Mouse (Mus musculus): Measurements from ENCODE around the gene Ctcfl. TPM values are rescaled to one million over a fixed set of nuclear protein-coding genes. Genes with fewer than 3 reads are reported as not detected.

Gene Ctcfl
- polyA plus RNA-seq, 1 experiment from 2014 or later, result not detected

DNA sequence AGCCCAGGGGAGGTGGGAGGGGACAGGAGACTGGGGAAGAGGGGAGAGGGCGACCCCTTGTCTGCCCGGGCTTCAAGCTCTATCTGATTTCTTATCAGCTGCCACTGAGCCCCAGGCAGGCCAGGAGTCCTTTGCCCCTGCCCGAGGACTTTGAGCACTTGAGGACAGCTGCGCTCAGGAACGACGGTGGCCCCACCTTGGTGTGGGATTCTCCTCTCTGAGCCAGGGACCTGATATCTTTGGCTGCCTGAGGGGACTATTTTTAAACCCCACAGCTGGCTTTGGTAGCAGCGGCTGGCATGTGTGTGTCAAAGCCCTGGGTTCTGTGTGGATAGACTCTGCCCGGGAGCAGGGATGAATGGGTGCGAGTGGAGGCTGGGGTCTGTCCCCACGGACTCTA is 61.7 kb downstream of the Ctcfl start:
- H3K27me3 ChIP-seq (ENCODE audit: control insufficient read depth, insufficient read depth, low read length), result no peaks in the 10 kb centered on the region
- H3K4me2 ChIP-seq (replicated peaks; ENCODE audit: low read depth), result no peak overlapping the region
- no peaks in the 10 kb centered on the region for H3K9me3 ChIP-seq (ENCODE audit: control insufficient read depth, low read length)
- no peak overlapping the region for H3K4me3 ChIP-seq (ENCODE audit: low read depth, low read length)
- no peak for DNase-seq (ENCODE audit: low spot score)
- TF ChIP-seq CTCF (IDR thresholded peaks at IDR 0.05; ENCODE audit: low read depth), result no peak
- no peak for TF ChIP-seq EP300 (optimal IDR thresholded peaks at IDR 0.05)
- H3K9ac ChIP-seq (ENCODE audit: low read length), result no peak overlapping the region
- no peaks in the 10 kb centered on the region for H3K36me3 ChIP-seq (ENCODE audit: control insufficient read depth, insufficient read depth, low read length)
- WGBS, result 38% methylated on average over 10 of the region's 10 CpGs
- no peak overlapping the region for H3K27ac ChIP-seq (replicated peaks)
- no peak for ATAC-seq (ENCODE audit: low FRiP score, low TSS enrichment)
- H3K4me1 ChIP-seq (replicated peaks; ENCODE audit: control insufficient read depth, insufficient read depth), result no peaks in the 10 kb centered on the region

DNA sequence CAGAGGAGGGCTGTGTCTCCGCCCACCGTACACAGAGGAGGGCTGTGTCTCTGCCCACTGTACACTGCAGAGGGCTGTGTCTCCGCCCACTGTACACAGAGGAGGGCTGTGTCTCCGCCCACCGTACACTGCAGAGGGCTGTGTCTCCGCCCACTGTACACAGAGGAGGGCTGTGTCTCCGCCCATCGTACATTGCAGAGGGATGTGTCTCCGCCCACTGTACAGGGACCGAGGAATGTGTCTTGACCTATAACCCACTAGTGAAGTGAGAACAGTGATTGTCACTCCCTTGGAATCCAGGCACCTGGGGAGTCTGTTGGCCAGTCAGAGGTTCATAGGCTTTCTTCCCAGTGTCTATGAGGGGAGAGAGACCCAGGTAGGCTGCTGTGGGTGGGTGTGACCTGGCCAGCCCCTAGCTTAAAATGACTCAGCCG is 62.4 kb downstream of the Ctcfl start:
- H3K9me3 ChIP-seq (ENCODE audit: control insufficient read depth, low read length), result no peaks in the 10 kb centered on the region
- no peaks in the 10 kb centered on the region for H3K4me1 ChIP-seq (replicated peaks; ENCODE audit: control insufficient read depth, insufficient read depth)
- no peaks in the 10 kb centered on the region for H3K36me3 ChIP-seq (ENCODE audit: control insufficient read depth, insufficient read depth, low read length)
- DNase-seq (ENCODE audit: low spot score) (peak; percentile 82), ATAC-seq (ENCODE audit: low FRiP score, low TSS enrichment) (peak; percentile 80)
- no peak overlapping the region for H3K4me3 ChIP-seq (ENCODE audit: low read depth, low read length)
- no peaks in the 10 kb centered on the region for H3K27me3 ChIP-seq (ENCODE audit: control insufficient read depth, insufficient read depth, low read length)
- no peak overlapping the region for H3K9ac ChIP-seq (ENCODE audit: low read length)
- 43% methylated on average over 11 of the region's 11 CpGs for whole genome bisulfite sequencing
- H3K27ac ChIP-seq (replicated peaks), result no peak overlapping the region; the same call in 1 of the 2 replicates
- H3K4me2 ChIP-seq (replicated peaks; ENCODE audit: low read depth), result no peak overlapping the region
- TF ChIP-seq EP300 (optimal IDR thresholded peaks at IDR 0.05), result no peak

DNA sequence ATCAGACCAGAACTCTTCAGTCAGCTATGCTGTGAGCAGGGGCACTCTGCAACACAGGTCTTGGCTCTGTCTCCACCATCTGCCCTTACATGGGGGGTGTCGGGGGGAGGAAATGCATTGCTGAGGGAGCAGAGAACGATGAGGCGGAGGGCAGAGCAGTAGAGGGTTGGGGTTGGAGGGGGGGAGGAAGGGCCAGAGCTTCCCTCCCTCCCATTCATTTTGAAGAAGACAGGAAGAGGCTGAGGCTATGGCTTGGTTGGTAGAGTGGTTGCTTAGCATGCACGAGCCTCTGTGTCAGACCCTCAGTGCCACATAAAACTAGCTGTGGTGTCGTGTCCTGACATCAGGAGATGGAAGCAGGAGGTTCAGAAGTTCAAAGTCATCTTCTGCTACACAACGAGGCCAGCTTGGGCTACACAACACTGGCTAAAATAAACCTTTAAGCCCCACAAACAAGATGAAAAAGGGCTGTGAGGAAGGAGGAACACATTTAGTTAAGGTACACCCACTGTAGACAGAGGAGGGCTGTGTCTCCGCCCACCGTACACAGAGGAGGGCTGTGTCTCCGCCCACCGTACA is 62.9 kb downstream of the Ctcfl start:
- Histone ChIP-seq H3K4me2 (replicated peaks; ENCODE audit: low read depth) (no peak overlapping the region), H3K36me3 (ENCODE audit: control insufficient read depth, insufficient read depth, low read length) (no peaks in the 10 kb centered on the region), H3K27me3 (ENCODE audit: control insufficient read depth, insufficient read depth, low read length) (no peaks in the 10 kb centered on the region), H3K9me3 (ENCODE audit: control insufficient read depth, low read length) (no peaks in the 10 kb centered on the region), H3K4me1 (replicated peaks; ENCODE audit: control insufficient read depth, insufficient read depth) (no peaks in the 10 kb centered on the region), H3K9ac (ENCODE audit: low read length) (no peak overlapping the region), H3K4me3 (ENCODE audit: low read depth, low read length) (no peak overlapping the region), H3K27ac (replicated peaks) (no peak overlapping the region)
- ATAC-seq (ENCODE audit: low FRiP score, low TSS enrichment), result peak; percentile 1; the same call in 1 of the 2 replicates
- TF ChIP-seq CTCF (IDR thresholded peaks at IDR 0.05; ENCODE audit: low read depth) (no peak), EP300 (optimal IDR thresholded peaks at IDR 0.05) (no peak)
- WGBS, result 61% methylated on average over 10 of the region's 10 CpGs
- DNase-seq (ENCODE audit: low spot score), result no peak

DNA sequence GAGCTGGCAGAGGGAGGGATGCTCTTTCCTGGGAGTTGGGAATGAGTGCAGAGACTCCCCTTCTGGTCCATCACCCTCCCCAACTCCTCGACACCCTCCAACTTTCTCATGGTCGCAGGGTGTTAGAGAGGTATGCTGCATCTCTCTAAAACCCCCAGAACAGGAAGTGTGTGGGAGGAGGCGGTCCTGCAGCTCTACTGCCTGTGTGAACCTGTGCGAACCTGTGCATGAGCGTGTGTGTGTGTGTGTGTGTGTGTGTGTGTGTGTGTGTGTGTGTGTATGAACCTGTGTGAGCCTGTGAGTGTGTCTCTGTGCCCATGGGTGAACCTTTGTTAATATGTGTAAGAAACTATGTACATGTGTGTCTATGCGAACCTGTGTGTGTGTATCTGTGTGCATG is 65.5 kb downstream of the Ctcfl start:
- 70% methylated on average over 6 of the region's 6 CpGs for WGBS
- H3K36me3 ChIP-seq (ENCODE audit: control insufficient read depth, insufficient read depth, low read length), result no peaks in the 10 kb centered on the region

DNA sequence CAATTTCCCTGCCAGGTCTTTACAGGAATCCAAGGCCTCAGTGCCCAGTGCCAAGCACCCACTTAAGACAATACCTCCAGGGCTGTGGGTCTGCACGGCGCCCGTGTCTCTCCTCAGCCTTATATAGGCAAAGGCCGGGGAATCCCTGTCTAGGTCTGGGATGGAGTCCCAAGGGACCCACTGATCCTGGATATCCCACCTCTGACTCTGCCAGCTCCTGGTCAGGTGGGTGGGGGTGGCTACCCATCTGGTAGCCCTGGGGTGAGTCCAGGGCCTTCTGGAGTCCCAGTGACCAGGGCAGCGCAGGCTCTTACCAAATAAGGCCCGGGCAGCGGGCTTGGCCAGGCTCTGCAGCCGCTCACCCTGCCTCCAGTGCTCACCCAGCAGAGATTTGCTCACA is 66.4 kb downstream of the Ctcfl start:
- WGBS, result 83% methylated on average over 8 of the region's 8 CpGs

More for the DNA sequence above, 65.5 kb downstream of the Ctcfl start:
- ATAC-seq (ENCODE audit: low FRiP score, low TSS enrichment) (no peak), DNase-seq (ENCODE audit: low spot score) (no peak)
- TF ChIP-seq EP300 (optimal IDR thresholded peaks at IDR 0.05) (no peak), CTCF (IDR thresholded peaks at IDR 0.05; ENCODE audit: low read depth) (no peak)
- Histone ChIP-seq H3K27ac (replicated peaks) (no peak overlapping the region), H3K4me2 (replicated peaks; ENCODE audit: low read depth) (no peak overlapping the region), H3K4me1 (replicated peaks; ENCODE audit: control insufficient read depth, insufficient read depth) (no peaks in the 10 kb centered on the region), H3K9ac (ENCODE audit: low read length) (no peak overlapping the region), H3K27me3 (ENCODE audit: control insufficient read depth, insufficient read depth, low read length) (no peaks in the 10 kb centered on the region), H3K9me3 (ENCODE audit: control insufficient read depth, low read length) (no peaks in the 10 kb centered on the region), H3K4me3 (ENCODE audit: low read depth, low read length) (no peak overlapping the region)

DNA sequence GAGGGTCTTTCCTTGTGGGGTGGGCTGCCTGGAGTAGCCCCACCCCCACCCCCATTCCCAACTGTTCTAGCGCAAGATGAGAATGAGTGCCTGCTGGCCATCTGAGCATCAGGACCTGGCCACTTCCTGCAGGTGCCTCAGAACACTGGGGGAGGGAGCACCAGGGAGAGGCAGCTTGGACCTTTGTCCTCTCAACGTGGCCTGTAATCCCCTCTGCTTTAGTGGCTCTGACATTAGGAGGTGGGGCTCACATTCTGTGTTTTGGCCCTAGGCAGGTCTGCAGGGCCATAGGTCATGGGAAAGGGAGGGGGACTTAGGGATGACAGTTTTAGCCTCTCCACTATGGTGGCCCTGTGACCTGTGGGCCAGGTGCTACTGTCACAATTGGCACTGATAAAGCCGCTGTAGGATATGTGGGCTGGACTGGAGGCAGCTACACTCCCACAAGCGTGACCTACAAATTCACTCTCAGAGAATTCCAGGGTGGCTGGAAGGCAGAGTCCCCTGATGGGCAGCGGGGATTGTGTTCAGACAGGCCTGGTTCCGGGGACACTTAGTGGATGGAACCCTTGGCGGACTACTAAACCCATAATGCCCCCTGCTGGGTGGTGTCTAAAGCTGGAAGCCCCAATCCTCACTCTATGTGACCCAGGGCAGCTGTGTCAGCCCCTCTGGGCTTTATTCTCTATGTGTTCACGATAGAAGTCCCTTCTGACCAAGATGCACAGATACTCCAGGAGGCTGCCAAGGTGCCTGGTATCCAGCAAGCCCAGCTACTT is 68.5 kb downstream of the Ctcfl start:
- Histone ChIP-seq H3K9me3 (ENCODE audit: control insufficient read depth, low read length) (no peaks in the 10 kb centered on the region), H3K36me3 (ENCODE audit: control insufficient read depth, insufficient read depth, low read length) (no peaks in the 10 kb centered on the region), H3K27ac (replicated peaks) (no peak overlapping the region), H3K4me1 (replicated peaks; ENCODE audit: control insufficient read depth, insufficient read depth) (no peaks in the 10 kb centered on the region; the same call in 1 of the 2 replicates), H3K4me2 (replicated peaks; ENCODE audit: low read depth) (no peak overlapping the region), H3K27me3 (ENCODE audit: control insufficient read depth, insufficient read depth, low read length) (no peaks in the 10 kb centered on the region), H3K9ac (ENCODE audit: low read length) (no peak overlapping the region), H3K4me3 (ENCODE audit: low read depth, low read length) (no peak overlapping the region)
- TF ChIP-seq EP300 (optimal IDR thresholded peaks at IDR 0.05) (no peak), CTCF (IDR thresholded peaks at IDR 0.05; ENCODE audit: low read depth) (peak; percentile 28)
- WGBS, result 58% methylated on average over 8 of the region's 8 CpGs
- no peak for ATAC-seq (ENCODE audit: low FRiP score, low TSS enrichment)
- no peak for DNase-seq (ENCODE audit: low spot score)

More for the DNA sequence above, 66.4 kb downstream of the Ctcfl start:
- no peak overlapping the region for H3K4me3 ChIP-seq (ENCODE audit: low read depth, low read length)
- H3K4me1 ChIP-seq (replicated peaks; ENCODE audit: control insufficient read depth, insufficient read depth), result no peaks in the 10 kb centered on the region
- ATAC-seq (ENCODE audit: low FRiP score, low TSS enrichment) (no peak), DNase-seq (ENCODE audit: low spot score) (no peak)
- H3K9ac ChIP-seq (ENCODE audit: low read length), result no peak overlapping the region
- no peak overlapping the region for H3K4me2 ChIP-seq (replicated peaks; ENCODE audit: low read depth)
- no peaks in the 10 kb centered on the region for H3K9me3 ChIP-seq (ENCODE audit: control insufficient read depth, low read length)
- H3K27me3 ChIP-seq (ENCODE audit: control insufficient read depth, insufficient read depth, low read length), result no peaks in the 10 kb centered on the region
- no peaks in the 10 kb centered on the region for H3K36me3 ChIP-seq (ENCODE audit: control insufficient read depth, insufficient read depth, low read length)
- peak overlapping the region; percentile 58; the same call in 1 of the 2 replicates for H3K27ac ChIP-seq (replicated peaks)
- TF ChIP-seq EP300 (optimal IDR thresholded peaks at IDR 0.05), result no peak
- no peak for TF ChIP-seq CTCF (IDR thresholded peaks at IDR 0.05; ENCODE audit: low read depth)
